Mouse (Mus musculus): ENCODE data around the gene Lrch1.

Gene Lrch1

DNA sequence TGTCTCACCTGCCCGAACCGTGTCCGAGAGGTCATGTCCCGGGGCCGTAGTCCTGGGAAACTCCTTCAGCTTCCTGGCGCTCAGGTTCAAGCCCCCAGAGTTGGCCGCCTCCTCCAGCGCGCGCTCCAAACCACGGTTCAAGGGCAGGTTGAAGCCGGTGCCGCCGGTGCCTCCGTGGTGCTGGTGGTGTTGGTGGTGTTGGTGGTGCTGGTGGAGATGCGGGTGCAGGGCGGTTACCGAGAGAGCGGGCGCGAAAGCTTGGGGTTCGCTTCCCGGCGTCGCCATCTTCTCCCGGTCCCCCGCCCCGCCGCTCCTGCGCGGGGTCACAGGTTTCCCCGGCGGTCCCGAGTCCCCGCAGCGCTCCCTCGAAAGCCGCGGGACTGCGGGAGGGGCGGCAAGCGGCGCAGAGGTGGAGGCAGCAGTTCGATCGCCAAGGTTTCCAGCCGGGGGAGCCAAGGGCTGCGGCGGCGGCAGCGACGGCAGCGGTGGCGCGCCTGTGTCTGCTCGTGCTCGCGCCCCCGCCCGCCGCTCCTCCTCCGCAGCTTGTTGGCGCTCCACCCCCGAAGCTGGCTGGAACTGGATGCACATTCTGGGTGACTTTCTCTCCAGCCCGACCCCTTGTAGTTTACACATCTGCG, at the start of gene Lrch1:
Gene Lrch1, minus strand, starts transcription at position 501 of the 638 bp plus-strand sequence.
- DNase-seq (ENCODE audit: low read depth): no peak

DNA sequence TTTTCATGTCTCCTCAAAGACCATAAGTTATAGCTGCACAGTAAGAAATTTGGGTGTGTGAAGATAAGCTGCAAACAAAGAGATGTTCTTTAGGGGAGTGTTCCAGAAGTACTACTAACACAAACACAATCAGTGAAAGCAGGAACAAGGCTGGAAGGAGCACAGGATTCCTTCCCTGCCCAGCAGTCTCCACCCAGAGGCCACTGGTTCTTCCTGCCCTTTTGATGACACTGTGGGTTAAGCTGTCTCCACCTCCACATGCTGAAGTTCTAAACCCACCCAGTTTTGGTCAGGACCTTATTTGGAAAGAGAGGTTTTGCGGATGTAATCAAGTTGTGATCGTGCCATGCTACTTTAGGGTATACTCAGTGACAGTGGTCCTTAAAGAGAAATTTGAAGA, 49.4 kb upstream of the Lrch1 start:
- DNase-seq (ENCODE audit: low read depth): no peak

DNA sequence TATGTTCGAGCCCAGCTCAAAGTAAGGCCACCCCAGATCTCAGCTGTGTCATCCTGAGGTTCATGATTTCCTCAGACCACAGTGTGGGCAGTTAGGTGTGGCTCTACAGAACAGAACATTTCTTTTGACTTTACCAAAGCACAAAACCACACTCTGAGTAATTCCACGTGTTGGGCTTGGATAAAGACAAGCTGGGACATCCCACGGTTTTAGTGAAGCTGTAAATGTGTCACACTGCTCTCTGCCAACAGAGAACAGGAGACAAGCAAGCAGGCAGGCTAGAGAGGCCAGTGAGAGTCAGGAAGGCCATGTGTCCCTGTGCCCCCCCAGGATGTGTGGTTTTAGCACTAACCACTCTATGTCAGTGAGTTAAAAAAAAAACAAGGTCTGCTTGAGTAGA, 48.9 kb upstream of the Lrch1 start:
- peak; percentile 59 for DNase-seq (ENCODE audit: low read depth)

DNA sequence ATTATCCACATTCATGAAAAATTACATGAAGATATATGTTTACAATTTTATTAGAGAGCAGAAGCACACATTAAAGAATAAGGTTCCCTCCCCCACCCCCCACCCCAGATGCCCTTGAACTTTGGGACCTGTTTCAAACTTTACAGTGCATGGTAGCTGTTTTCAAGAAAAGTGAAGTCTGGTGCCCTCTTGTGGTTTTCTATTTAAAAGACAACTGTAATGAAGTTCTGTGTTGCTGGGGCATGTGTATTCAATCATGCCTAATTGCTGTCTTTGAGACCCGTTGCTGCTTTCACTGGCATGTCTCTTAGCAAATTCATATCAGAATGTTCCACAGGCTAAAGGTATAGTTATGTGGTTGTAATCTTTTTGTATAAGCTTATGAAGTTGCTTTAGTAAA, 42.8 kb upstream of the Lrch1 start:
- DNase-seq (ENCODE audit: low read depth): peak; percentile 22

DNA sequence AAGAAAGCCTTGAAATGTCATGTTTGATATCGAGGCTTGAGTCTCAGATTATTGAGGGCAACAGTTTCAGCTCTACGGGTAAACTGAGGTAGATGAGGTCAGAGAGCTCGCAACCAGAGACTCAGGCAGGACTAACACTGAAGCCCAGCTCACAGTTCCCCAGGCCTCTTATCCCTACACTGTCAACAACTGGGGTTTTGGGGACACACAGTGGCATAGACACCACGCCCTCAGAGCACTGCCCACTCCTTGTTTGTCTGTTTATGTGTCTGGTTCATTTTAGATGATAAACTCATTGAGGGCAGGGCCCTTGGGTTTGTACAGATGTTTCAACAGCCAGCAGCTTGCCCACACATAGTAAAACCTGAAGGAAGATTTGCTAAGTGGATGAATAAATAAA, 42.2 kb upstream of the Lrch1 start:
- no peak for DNase-seq (ENCODE audit: low read depth)

DNA sequence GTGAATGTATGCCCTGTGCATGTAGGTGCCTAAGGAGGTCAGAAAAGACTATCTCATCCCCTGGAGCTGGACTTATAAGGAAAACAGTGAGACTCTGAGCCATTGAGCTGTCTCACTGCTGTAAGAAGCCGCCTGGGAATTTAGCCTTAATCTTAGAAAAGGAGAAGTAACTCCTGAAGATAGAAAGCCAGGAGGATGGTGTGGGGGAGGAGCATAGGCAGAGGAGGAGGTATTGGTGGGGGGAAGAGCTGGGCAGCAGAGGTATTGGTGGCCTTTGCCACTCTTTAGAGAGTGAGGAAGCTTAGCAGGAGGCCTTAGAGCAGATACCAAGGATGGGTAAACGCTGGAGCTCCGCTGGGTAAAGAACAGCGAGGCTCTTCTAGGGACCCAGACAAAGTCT, 41.6 kb upstream of the Lrch1 start:
- no peak for DNase-seq (ENCODE audit: low read depth)

DNA sequence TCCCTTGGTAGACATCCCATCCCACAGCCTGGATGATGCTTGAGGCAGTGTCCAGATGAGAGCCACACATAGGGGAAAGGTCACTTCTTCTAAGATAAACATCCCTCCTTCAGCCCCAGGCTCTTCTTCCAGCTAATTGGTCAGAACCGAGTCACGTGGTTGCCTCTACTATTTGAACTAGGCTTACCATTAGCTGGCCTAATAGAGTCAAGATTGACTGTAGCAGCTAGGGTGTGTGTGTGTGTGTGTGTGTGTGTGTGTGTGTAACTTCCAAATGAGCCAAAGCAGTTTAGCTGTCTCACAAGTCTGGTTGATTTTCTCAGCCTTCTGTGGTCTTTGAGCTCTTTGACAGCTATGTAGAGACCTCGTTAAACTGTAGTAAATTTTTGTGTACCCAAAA, 38.9 kb upstream of the Lrch1 start:
- no peak for DNase-seq (ENCODE audit: low read depth)

DNA sequence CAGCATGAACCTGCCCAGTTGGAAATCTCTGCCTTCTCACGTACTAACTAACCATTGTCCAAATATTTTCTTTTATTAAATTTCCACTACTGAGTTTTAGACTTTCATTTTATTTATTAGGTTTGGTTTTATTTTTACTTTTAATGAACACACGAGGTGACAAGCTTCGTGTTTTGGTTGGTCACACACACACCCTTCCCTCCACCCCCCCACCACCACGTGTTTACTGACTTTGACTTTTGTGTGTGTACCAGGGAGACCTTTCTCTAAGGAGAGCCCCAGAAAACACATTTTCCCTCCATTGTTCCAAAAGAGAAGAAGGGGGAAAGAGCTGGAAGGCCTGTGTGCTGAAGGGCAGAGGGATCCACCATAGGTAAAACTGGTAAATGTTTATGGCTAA, 38.0 kb upstream of the Lrch1 start:
- no peak for DNase-seq (ENCODE audit: low read depth)

DNA sequence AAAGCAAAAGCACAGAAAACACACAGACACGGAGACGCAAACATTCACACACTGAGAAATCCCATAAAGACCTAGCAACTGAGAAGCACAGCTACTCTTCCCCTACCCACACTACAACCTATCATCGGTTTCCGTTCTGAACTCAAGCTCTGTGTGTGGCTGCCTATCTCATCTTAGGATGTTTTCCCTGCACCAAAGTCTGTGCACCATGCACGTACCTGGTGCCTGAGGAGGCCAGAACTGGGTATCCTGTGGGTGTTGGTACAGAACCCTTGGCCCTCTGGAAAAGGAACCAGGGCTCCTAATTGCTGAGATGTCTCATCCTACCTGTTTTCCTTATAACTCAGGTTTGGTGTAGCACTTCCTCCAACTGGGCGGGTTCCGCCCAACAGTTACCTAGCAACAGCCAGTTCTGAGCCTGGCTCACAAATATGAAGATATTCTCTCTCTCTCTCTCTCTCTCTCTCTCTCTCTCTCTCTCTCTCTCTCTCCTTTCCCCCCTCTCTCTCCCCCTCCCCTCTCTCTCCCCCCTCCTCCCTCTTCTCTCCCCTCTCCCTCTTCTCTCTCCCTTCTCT, 37.2 kb upstream of the Lrch1 start:
- DNase-seq (ENCODE audit: low read depth): no peak

DNA sequence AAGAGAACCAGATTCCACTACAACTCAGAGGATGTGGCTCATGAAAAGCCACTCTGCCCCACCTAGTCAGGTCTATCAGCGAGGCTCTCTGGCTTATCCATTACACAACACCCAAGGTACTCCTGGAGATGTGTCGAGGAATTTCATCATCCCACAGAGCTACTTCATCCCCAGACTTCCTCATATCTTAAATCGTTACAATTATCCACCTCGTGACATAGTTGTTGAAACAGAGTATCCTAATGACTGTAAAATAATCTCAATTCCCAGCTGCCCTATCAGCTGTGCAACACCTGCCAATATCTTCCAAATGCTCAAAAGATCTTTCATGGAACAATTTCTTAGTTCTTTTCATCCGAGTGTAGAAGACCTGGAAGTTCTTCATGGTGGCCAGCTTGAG, 35.4 kb upstream of the Lrch1 start:
- DNase-seq (ENCODE audit: low read depth): no peak

DNA sequence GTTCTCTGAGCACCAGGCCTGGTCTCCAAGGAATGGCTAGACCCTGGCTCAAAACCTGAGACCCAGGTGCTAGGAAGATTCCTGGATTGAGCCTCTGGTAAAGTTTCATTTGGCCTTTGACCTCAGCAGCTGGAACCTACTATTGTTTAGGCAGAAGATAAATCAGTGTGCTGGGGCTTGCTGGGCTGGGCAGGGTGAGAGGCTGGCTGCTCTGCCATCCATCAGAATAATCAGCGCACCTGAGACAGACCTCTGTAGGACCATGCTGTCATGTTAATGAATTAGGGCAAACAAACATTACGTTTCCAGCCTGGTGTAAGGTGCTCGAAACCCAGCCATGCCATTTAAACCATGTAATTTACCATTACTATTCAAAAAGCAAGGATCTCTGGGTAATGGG, 33.3 kb upstream of the Lrch1 start:
- no peak for DNase-seq (ENCODE audit: low read depth)

DNA sequence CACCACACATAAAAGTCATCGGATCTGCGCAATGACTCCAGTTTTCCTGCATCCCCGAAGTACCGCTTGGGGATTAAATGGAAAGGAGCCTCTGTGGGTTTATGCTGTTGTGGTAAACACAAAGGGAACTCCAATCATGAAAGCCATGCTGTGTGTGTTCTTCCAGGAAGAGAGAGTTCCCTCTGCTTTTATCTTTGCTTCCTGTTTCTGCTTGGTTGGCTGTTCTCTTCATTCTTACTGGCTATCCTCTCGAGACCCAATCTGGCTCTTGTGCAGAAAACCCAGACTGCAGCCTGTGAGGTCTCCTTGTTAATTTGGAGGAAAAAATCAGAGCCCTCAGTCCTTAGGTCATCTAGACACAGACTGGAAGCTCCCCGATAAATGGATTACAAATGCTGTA, 29.3 kb upstream of the Lrch1 start:
- no peak for DNase-seq (ENCODE audit: low read depth)

DNA sequence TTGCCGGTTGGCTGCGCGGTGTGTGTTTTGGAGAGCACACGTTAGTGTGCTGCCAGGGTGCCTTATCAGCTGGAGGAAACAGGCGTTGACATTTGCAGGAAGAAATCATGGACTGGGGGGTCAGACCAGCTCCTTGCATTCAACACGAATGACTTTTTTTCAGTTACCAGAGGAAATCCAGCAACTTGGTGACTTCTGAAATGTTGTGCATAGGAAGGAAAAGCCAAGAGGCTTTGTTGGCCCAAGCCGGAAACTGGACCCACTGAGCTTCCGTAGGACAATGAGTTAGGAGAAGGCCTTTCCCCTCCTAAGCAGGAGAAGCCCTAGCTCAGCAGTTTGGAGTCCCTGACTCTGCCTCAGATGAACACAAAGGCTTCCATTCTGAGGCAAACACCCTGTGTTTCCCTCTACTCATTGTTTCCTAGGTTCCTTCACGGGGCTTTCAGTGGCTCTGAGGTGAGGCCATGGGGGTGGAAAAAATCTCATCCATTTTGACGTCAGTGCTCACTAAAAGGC, 26.5 kb upstream of the Lrch1 start:
- DNase-seq (ENCODE audit: low read depth): no peak

DNA sequence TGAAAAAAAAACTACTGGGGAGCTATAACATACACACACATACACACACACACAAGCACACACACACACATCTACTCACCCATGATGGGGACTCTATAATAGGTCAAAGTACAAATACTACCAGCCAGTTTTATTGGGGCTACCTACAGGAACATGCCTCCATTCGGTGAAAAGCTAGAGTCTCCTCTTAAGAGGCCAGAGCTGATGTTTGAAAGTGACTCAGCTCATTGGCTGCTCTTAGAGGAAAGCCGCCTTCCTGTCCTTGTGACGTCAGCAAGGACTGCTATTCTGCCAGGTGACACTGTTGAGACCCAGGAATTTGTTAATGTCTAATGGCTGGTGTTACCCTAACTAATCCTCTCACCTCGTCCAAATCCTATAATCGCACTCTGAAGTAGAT, 25.0 kb upstream of the Lrch1 start:
- DNase-seq (ENCODE audit: low read depth): no peak

DNA sequence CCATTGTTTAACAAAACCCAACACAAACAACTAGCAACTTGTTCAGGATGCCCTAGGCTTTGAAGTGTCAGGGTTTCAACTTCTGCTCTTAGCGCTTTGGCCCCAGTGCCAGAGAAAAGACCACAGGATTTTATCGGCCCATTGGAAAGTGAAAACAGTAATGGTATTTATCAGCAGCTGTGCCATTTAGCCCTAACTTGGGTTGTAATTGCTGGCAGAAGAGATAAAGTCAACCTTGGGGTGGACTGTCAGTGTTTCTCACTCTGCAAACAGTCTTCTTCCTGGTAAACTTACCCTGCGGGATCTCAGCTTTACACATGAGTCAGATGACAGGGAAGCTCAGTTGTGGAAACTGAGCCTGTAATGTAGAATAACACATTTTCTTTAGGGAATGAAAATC, 24.5 kb upstream of the Lrch1 start:
- no peak for DNase-seq (ENCODE audit: low read depth)

DNA sequence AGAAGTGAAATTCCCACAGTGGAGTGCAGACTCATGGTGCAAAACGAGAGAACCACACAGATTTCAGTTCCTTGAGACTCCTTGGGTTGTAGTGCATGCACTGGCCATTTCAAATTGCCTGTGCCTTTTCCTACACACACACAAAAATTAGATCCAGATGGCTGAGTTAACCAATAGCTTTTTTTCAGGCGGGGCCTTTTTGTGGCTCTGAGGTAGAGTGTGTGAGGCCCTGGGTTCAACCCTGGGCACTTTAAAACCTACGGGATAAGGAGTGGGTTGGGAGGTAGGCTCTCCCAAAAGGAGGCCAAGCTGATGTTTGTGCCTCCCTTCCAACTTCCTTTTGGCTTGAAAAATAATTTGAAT, 15.7 kb upstream of the Lrch1 start:
- no peak for DNase-seq (ENCODE audit: low read depth)

DNA sequence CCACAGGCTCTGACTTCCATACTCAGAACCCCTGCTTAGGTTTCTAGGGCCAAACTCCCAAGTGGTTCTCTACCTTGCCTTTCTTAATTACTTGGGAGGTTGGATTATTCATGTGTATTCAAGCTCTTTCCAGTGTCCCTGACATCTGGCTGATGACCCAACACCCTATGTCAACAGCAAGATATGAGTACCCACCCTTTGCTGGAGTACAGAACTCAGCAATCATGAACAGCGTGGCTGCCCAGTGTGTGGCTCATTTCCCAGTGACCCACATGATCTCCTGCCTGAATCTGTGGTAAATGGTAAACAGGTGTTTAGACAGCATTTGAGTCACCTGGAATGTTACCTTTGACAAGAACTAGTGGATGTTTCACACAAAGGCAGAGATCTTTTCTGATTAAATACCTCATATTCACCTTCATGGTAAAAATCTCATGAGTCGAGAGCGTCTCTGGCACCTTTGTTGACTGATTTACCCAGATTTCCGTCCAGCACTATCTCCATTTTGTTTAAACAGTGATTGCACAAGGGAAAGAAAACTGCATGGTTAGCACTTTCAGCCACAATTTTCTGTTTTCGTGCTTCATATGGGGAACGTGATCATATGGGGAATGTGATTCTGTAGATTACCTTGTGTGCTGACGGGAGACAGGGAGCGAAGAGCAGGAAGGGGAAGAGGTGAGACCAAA, 15.2 kb upstream of the Lrch1 start:
- DNase-seq (ENCODE audit: low read depth): no peak

DNA sequence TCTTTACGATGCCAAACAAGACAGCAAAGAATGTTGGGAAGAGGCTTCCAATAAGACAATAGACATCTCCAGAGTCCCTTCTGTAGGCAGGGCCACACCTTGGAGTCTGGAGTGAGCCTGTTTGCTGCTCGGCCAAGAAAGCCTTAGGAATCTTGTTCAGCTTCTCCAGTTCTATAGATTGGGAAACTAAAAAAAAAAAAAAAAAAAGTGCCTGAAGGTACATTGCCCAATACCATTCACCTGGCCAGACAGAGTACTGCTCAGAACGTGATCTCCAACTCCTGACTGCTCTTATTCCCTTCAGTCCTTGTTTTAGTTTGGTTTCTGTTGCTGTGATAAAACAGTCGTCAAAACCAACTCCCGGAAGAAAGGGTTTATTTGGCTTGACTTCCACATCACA, 12.9 kb upstream of the Lrch1 start:
- no peak for DNase-seq (ENCODE audit: low read depth)

DNA sequence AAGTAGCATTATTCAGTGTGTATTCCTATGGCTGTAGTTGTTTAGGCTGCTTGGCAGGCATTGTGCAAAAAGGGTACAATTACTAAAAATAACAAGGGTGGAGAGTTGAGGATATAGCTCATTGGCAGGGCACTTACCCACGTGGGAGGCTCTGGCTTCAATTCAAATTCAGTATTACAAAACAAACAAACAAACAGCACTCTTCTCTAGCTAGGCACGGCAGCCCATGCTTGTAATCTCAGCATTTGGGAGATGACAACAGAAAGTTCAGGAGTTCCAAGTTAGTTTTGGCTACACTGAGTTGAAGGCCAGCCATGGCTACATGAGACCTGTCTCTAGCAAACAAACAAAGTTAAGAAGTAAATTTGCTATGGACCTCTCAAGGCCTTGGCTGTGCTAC, 9.0 kb upstream of the Lrch1 start:
- DNase-seq (ENCODE audit: low read depth): no peak

DNA sequence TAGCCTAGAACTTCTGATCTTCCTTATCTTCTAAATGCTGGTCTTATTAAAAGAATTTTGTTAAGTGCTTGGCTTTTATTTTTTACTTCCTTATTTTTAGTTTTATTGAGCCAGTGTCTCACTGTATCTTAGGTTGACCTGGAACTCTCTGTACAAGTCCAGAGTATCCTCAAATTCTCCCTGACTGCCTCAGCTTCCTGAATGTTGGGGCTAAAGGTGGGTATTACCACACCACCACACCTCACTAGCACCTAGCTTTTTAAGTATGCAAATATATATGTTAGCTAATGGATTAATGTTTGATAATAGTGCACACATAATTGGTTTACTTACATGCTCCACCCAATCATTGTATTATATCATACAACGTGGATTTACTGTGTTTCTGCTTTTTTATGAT, 8.6 kb upstream of the Lrch1 start:
- DNase-seq (ENCODE audit: low read depth): no peak

DNA sequence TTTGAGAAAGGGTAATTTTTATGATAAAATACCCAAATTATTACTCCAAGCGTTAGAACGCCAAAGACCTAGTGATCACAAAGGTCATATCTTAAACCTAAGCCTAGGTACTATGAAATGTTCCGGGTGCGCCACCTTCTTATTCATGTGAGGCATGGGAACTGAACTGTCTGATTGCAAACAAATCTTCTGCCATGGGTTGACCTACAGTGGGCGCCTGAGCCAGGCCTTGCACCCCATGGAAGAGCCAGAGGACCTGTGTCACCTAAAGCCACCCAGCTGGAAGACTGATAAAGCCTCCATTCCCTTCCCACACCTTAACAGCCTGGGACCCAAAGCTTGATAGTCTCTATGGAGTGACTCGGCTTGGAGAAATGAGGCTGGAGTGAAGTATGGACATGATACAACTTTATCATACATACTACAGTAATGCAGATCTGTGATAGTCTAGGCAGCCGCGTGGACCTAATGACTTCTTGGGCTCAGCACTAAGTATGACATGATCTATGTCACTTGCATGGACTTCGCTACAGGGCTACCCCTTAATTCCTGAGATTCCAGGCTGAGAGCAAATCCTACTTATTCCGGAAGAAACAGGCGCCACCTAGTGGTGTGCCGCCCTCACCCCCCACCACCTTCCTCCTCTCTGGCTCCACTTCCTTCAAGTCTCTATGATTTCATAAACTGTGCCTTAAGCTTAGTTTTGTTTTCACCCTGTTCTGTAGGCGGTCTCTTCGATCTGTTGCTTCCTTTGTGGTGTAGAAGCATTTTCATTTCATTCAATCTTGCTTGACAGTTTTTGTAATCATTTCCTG, 957 bp upstream of the Lrch1 start:
- DNase-seq (ENCODE audit: low read depth): no peak

DNA sequence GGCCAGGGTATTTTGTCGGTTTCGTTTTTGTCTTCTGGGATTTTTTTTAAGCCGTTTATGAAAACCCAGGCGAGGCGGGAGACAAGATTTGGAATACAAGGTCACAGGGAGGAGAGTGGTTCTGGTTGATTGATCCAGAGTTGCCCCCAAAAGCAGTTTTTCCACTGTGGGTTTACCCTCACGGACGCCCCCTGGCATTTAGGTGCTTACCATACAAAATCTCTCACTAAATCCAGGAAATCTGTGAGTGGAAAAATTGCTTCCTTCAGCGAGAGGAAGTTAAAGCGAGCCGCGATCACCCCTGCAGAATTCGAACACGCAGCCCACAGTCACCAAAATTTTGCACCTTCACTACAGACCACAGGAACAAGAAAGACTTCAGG, 329 bp upstream of the Lrch1 start:
- no peak for DNase-seq (ENCODE audit: low read depth)

Measured in fibroblast of lung, adult 2 months (primary cell).